Mouse (Mus musculus) neutrophil, adult 5-6 weeks (primary cell): ENCODE measurements around the gene Kazn. TPM values are rescaled to one million over a fixed set of nuclear protein-coding genes. Genes with fewer than 3 reads are reported as not detected.

Experiments
- ATAC-seq: fragments of 151-379, 151-347 bp; 2 replicates; pipeline ENCODE4 v1.8.0; 2017; ENCODE audit warnings: mild to moderate bottlenecking, moderate TSS enrichment; ENCODE audit not compliant: insufficient number of reproducible peaks, poor library complexity, low FRiP score, severe bottlenecking; ENCODE audit errors: extremely low read depth
- total RNA-seq: library from RNA; stranded (forward); fragments of 200-1000 nt; gene quantifications from 2 replicates; pipeline ENCODE4 v1.2.3, GENCODE M21; 2017

Gene Kazn
- total RNA-seq: 1.1 TPM in 1 of 2 replicates, not detected in the other

- no peak for ATAC-seq
Observed at GRCm38 (mm10) chr4:142239240-142240126, at the start of gene Kazn. Gene Kazn, minus strand, starts transcription at chr4:142239401.

GRCm38 (mm10) chr4:142285471-142285870 lies 46.3 kb upstream of the Kazn start:
- no peak for ATAC-seq

GRCm38 (mm10) chr4:142283867-142284266 lies 44.7 kb upstream of the Kazn start:
- no peak for ATAC-seq

- no peak for ATAC-seq
Observed at GRCm38 (mm10) chr4:142278197-142278575, 39.0 kb upstream of the Kazn start.

- no peak for ATAC-seq
Observed at GRCm38 (mm10) chr4:142277481-142278196, 38.4 kb upstream of the Kazn start.

GRCm38 (mm10) chr4:142275242-142275641 lies 36.0 kb upstream of the Kazn start:
- ATAC-seq: no peak

- ATAC-seq: no peak
Observed at GRCm38 (mm10) chr4:142274441-142275234, 35.4 kb upstream of the Kazn start.

- ATAC-seq: no peak
Observed at GRCm38 (mm10) chr4:142271506-142271905, 32.3 kb upstream of the Kazn start.

GRCm38 (mm10) chr4:142267832-142268231 lies 28.6 kb upstream of the Kazn start:
- ATAC-seq: no peak

GRCm38 (mm10) chr4:142267348-142267819 lies 28.2 kb upstream of the Kazn start:
- no peak for ATAC-seq

- ATAC-seq: no peak
Observed at GRCm38 (mm10) chr4:142264335-142264734, 25.1 kb upstream of the Kazn start.

- no peak for ATAC-seq
Observed at GRCm38 (mm10) chr4:142261725-142262124, 22.5 kb upstream of the Kazn start.

GRCm38 (mm10) chr4:142258730-142259129 lies 19.5 kb upstream of the Kazn start:
- ATAC-seq: no peak

- ATAC-seq: no peak
Observed at GRCm38 (mm10) chr4:142254088-142254487, 14.9 kb upstream of the Kazn start.

GRCm38 (mm10) chr4:142251471-142252354 lies 12.5 kb upstream of the Kazn start:
- no peak for ATAC-seq

- no peak for ATAC-seq
Observed at GRCm38 (mm10) chr4:142250054-142250453, 10.9 kb upstream of the Kazn start.

GRCm38 (mm10) chr4:142249401-142249800 lies 10.2 kb upstream of the Kazn start:
- no peak for ATAC-seq

GRCm38 (mm10) chr4:142248426-142248825 lies 9.2 kb upstream of the Kazn start:
- ATAC-seq: no peak
